Comparison of ENCODE assay signal across 9 mouse cellular contexts in the genomic region with DNA sequence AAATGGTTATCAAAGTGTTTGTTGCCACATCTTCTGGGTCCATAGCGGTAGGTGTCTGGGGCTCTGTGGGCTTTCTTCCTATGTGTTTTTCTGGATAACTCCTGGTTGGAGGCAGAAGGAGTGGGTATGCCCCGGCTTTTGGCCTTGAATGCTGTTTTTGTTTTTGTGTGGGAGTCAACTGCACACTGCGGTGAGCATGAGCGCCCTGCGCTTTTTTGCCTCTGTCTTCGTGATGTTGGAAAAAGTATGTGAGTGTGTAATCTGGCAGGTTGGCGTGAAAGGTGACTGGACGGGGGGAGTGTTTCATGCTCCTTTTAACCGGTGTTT. TPM values are rescaled to one million over a fixed set of nuclear protein-coding genes. Genes with fewer than 3 reads are reported as not detected.
DNase-seq lines count a peak whose midpoint lies in the region; ATAC-seq and TF ChIP-seq lines count a peak whose summit lies in the region.
"Had no signal": no experiment of that assay in that cellular context is flagged by ENCODE, and none has a peak within 500 bp of the region (broad histone marks: within the 10 kb centered on the region; RNA-seq: fewer than 3 reads in every experiment).

No protein-coding gene starts in this region.

- H3K9me3 ChIP-seq in embryonic facial prominence, embryonic 11.5 days (replicated peaks; ENCODE audit: control insufficient read depth, low read length): no peaks in the 10 kb centered on the region
- no peaks in the 10 kb centered on the region for H3K9me3 ChIP-seq in hindbrain, postnatal 0 days (ENCODE audit: low read length)
- no peaks in the 10 kb centered on the region for H3K9me3 ChIP-seq in midbrain, embryonic 15.5 days
- H3K9me3 ChIP-seq: G1E had no signal

- TF ChIP-seq CTCF in kidney, adult 2 months (conservative IDR thresholded peaks at IDR 0.05; ENCODE audit: insufficient read depth, insufficient read length, low read depth, low read length): no peak
- TF ChIP-seq CTCF in hindbrain, postnatal 0 days (IDR thresholded peaks at IDR 0.05; ENCODE audit: low read depth): no peak

- no peak for DNase-seq in kidney, adult 2 months
- no peak for DNase-seq in kidney, postnatal 36 days
- DNase-seq in embryonic facial prominence, embryonic 11.5 days (ENCODE audit: low spot score): no peak
- no peak for DNase-seq in hindbrain, postnatal 0 days (ENCODE audit: low spot score)
- no peak for DNase-seq in urinary bladder, postnatal 14 days (ENCODE audit: low spot score)
- DNase-seq in adrenal gland, adult (ENCODE audit: inconsistent age in 2 of 2, low spot score in 1 of 2): no peak
- DNase-seq in spleen, postnatal 14 days (ENCODE audit: low spot score in 2 of 2): no peak

- no peaks in the 10 kb centered on the region for H3K27me3 ChIP-seq in kidney, adult 2 months (replicated peaks; ENCODE audit: control insufficient read depth, insufficient read depth, low read length)
- no peaks in the 10 kb centered on the region for H3K27me3 ChIP-seq in embryonic facial prominence, embryonic 11.5 days (ENCODE audit: control insufficient read depth, insufficient read depth, low read length)
- no peaks in the 10 kb centered on the region for H3K27me3 ChIP-seq in hindbrain, postnatal 0 days (ENCODE audit: insufficient read depth, low read length)
- H3K27me3 ChIP-seq in midbrain, embryonic 15.5 days (replicated peaks): no peaks in the 10 kb centered on the region

- H3K4me1 ChIP-seq in kidney, adult 2 months (ENCODE audit: control insufficient read depth, insufficient read depth, low read length): no peaks in the 10 kb centered on the region
- H3K4me1 ChIP-seq in embryonic facial prominence, embryonic 11.5 days (ENCODE audit: control insufficient read depth, insufficient read depth, low read length): no peaks in the 10 kb centered on the region; the same call in 1 of the 2 replicates
- H3K4me1 ChIP-seq in hindbrain, postnatal 0 days (ENCODE audit: insufficient read depth, low read length): no peaks in the 10 kb centered on the region
- peaks cover 7% of the 10 kb centered on the region for H3K4me1 ChIP-seq in midbrain, embryonic 15.5 days

- WGBS in kidney, adult 2 months: 29% methylated on average over 9 of the region's 9 CpGs
- 42% methylated on average over 9 of the region's 9 CpGs for WGBS in embryonic facial prominence, embryonic 11.5 days
- WGBS in hindbrain, postnatal 0 days: 37% methylated on average over 9 of the region's 9 CpGs
- WGBS in midbrain, embryonic 15.5 days: 34% methylated on average over 9 of the region's 9 CpGs

- ATAC-seq in embryonic facial prominence, embryonic 11.5 days (replicated peaks; ENCODE audit: insufficient number of reproducible peaks, low FRiP score, low TSS enrichment, low read depth): no peak
- ATAC-seq in hindbrain, postnatal 0 days: no peak
- ATAC-seq in midbrain, embryonic 15.5 days (replicated peaks): no peak

- peak overlapping the region; percentile 42; the same call in 1 of the 2 replicates for H3K27ac ChIP-seq in kidney, adult 2 months (ENCODE audit: insufficient read depth, low read depth, low read length)
- no peak overlapping the region for H3K27ac ChIP-seq in embryonic facial prominence, embryonic 11.5 days (replicated peaks; ENCODE audit: low read depth, low read length)
- no peak overlapping the region for H3K27ac ChIP-seq in hindbrain, postnatal 0 days
- no peak overlapping the region for H3K27ac ChIP-seq in midbrain, embryonic 15.5 days

- peak overlapping the region; percentile 9; the same call in 1 of the 2 replicates for H3K9ac ChIP-seq in embryonic facial prominence, embryonic 11.5 days (replicated peaks; ENCODE audit: low read length)
- no peak overlapping the region for H3K9ac ChIP-seq in hindbrain, postnatal 0 days (replicated peaks; ENCODE audit: low read length)
- H3K9ac ChIP-seq in midbrain, embryonic 15.5 days: no peak overlapping the region

- H3K36me3 ChIP-seq in kidney, adult 2 months (ENCODE audit: control insufficient read depth, insufficient read depth, low read length): no peaks in the 10 kb centered on the region
- H3K36me3 ChIP-seq in embryonic facial prominence, embryonic 11.5 days (replicated peaks; ENCODE audit: control insufficient read depth, insufficient read depth, low read depth, low read length): no peaks in the 10 kb centered on the region
- no peaks in the 10 kb centered on the region for H3K36me3 ChIP-seq in hindbrain, postnatal 0 days (ENCODE audit: insufficient read depth, low read length)
- H3K36me3 ChIP-seq in midbrain, embryonic 15.5 days (replicated peaks): no peaks in the 10 kb centered on the region
- H3K36me3 ChIP-seq: G1E had no signal

- peak overlapping the region; percentile 55 for H3K4me3 ChIP-seq in kidney, adult 2 months (ENCODE audit: insufficient read depth, low read depth, low read length)
- H3K4me3 ChIP-seq in embryonic facial prominence, embryonic 11.5 days (ENCODE audit: low read depth, low read length): 0 out of 2 replicates have a peak overlapping the region, but pooled peaks have one; percentile 13
- H3K4me3 ChIP-seq in hindbrain, postnatal 0 days (ENCODE audit: low read length): peak overlapping the region; percentile 2; the same call in 1 of the 2 replicates
- peak overlapping the region; percentile 24 for H3K4me3 ChIP-seq in midbrain, embryonic 15.5 days

- no peak for TF ChIP-seq POLR2A in kidney, adult 2 months (IDR thresholded peaks at IDR 0.05; ENCODE audit: low read depth, low read length)

- H3K4me2 ChIP-seq in embryonic facial prominence, embryonic 11.5 days (ENCODE audit: low read depth, low read length): peak overlapping the region; percentile 42
- peak overlapping the region; percentile 57 for H3K4me2 ChIP-seq in hindbrain, postnatal 0 days (ENCODE audit: low read depth, low read length)
- peak overlapping the region; percentile 50 for H3K4me2 ChIP-seq in midbrain, embryonic 15.5 days

RNA-seq across cellular contexts. Expression of a gene that starts 0.4 kb away (rescaled TPM):
- polyA plus RNA-seq in kidney, adult 2 months (2012; rRNA removed): 4.5 and 6.7 TPM in 2 replicates
- polyA plus RNA-seq in embryonic facial prominence, embryonic 11.5 days (2014; fragmentation: Nextera tagmentation; extraction: Ambion mirVana): 1.4 and 3.5 TPM in 2 replicates
- 0.26 and 16.4 TPM in 2 replicates for total RNA-seq in hindbrain, postnatal 0 days (2014; rRNA removed)
- 5.9 and 7.4 TPM in 2 replicates for polyA plus RNA-seq in hindbrain, postnatal 0 days (2015; fragmentation: Nextera tagmentation; extraction: Ambion mirVana)
- 1.7 TPM in 2 replicates for polyA plus RNA-seq in midbrain, embryonic 15.5 days (2015; fragmentation: Nextera tagmentation; extraction: Ambion mirVana)
- total RNA-seq: G1E had no signal
- polyA plus RNA-seq: G1E had no signal

RNA-seq across cellular contexts. Expression of a gene that starts 8.6 kb away (rescaled TPM):
- 0.39 and 0.47 TPM in 2 replicates for polyA plus RNA-seq in kidney, adult 2 months (2012; rRNA removed)
- 1.1 and 1.5 TPM in 2 replicates for polyA plus RNA-seq in embryonic facial prominence, embryonic 11.5 days (2014; fragmentation: Nextera tagmentation; extraction: Ambion mirVana)
- total RNA-seq in hindbrain, postnatal 0 days (2014; rRNA removed): 2.0 and 3.2 TPM in 2 replicates
- polyA plus RNA-seq in hindbrain, postnatal 0 days (2015; fragmentation: Nextera tagmentation; extraction: Ambion mirVana): 1.9 and 2.3 TPM in 2 replicates
- polyA plus RNA-seq in midbrain, embryonic 15.5 days (2015; fragmentation: Nextera tagmentation; extraction: Ambion mirVana): 1.6 and 2.1 TPM in 2 replicates
- polyA plus RNA-seq: G1E had no signal

RNA-seq across cellular contexts. Expression of a gene that starts 34.9 kb away (rescaled TPM):
- 9.7 and 10.3 TPM in 2 replicates for polyA plus RNA-seq in kidney, adult 2 months (2012; rRNA removed)
- 1.2 and 1.4 TPM in 2 replicates for polyA plus RNA-seq in embryonic facial prominence, embryonic 11.5 days (2014; fragmentation: Nextera tagmentation; extraction: Ambion mirVana)
- total RNA-seq in hindbrain, postnatal 0 days (2014; rRNA removed): 11.3 and 12.4 TPM in 2 replicates
- 7.3 and 7.9 TPM in 2 replicates for polyA plus RNA-seq in hindbrain, postnatal 0 days (2015; fragmentation: Nextera tagmentation; extraction: Ambion mirVana)
- 3.1 and 3.4 TPM in 2 replicates for polyA plus RNA-seq in midbrain, embryonic 15.5 days (2015; fragmentation: Nextera tagmentation; extraction: Ambion mirVana)
- polyA plus RNA-seq: G1E had no signal

RNA-seq across cellular contexts. Expression of a gene that starts 55.5 kb away (rescaled TPM):
- 44.7 and 46.9 TPM in 2 replicates for polyA plus RNA-seq in kidney, adult 2 months (2012; rRNA removed)
- 87.5 and 91.6 TPM in 2 replicates for polyA plus RNA-seq in embryonic facial prominence, embryonic 11.5 days (2014; fragmentation: Nextera tagmentation; extraction: Ambion mirVana)
- total RNA-seq in hindbrain, postnatal 0 days (2014; rRNA removed): 151 and 154 TPM in 2 replicates
- polyA plus RNA-seq in hindbrain, postnatal 0 days (2015; fragmentation: Nextera tagmentation; extraction: Ambion mirVana): 190 and 196 TPM in 2 replicates
- 217 and 221 TPM in 2 replicates for polyA plus RNA-seq in midbrain, embryonic 15.5 days (2015; fragmentation: Nextera tagmentation; extraction: Ambion mirVana)

Comparison
In these comparisons a context has a peak if more than half of its experiments do, and no peak if none do; other contexts are left out.
1. H3K4me3 ChIP-seq: peak in every context shown above with its lines; median percentile 55 in kidney, adult 2 months; 24 in midbrain, embryonic 15.5 days; 13 in embryonic facial prominence, embryonic 11.5 days; 2 in hindbrain, postnatal 0 days.